Mouse (Mus musculus) intestine, postnatal 0 days (tissue): ENCODE measurements around the gene S100b. TPM values are rescaled to one million over a fixed set of nuclear protein-coding genes. Genes with fewer than 3 reads are reported as not detected.

Experiments
- ATAC-seq: fragments of 200-750 bp; cut with Nextera tagmentation; 2 replicates; pipeline ENCODE4 v1.8.0; 2017; ENCODE audit warnings: mild to moderate bottlenecking, moderate TSS enrichment, moderate library complexity
- H3K27ac ChIP-seq: fragments of 300-500 bp; sonication (generic); 2 replicates; pipeline ENCODE4 v1.5.1; 2014; ENCODE audit warnings: mild to moderate bottlenecking, low read depth, low read length, moderate library complexity
- H3K27me3 ChIP-seq: fragments of 300-500 bp; sonication (generic); replicated peaks from 2 replicates; pipeline ENCODE4 v1.6.1; 2014; ENCODE audit warnings: low read length, mixed read lengths; ENCODE audit not compliant: control insufficient read depth, insufficient read depth
- H3K36me3 ChIP-seq: fragments of 300-500 bp; sonication (generic); 2 replicates; pipeline ENCODE4 v1.6.1; 2014; ENCODE audit warnings: mild to moderate bottlenecking, moderate library complexity; ENCODE audit not compliant: control insufficient read depth, insufficient read depth
- H3K4me1 ChIP-seq: fragments of 300-500 bp; sonication (generic); replicated peaks from 2 replicates; pipeline ENCODE4 v1.6.1; 2014; ENCODE audit warnings: antibody characterized with exemption, low read length, mixed read lengths; ENCODE audit not compliant: control insufficient read depth, insufficient read depth
- H3K4me2 ChIP-seq: fragments of 300-500 bp; sonication (generic); replicated peaks from 2 replicates; pipeline ENCODE4 v1.6.1; 2014; ENCODE audit warnings: low read depth, mild to moderate bottlenecking, moderate library complexity
- H3K4me3 ChIP-seq: fragments of 300-500 bp; sonication (generic); 2 replicates; pipeline ENCODE4 v1.5.1; 2014; ENCODE audit warnings: low read depth, low read length
- H3K9ac ChIP-seq: fragments of 300-500 bp; sonication (generic); 2 replicates; pipeline ENCODE4 v1.6.1; 2014; ENCODE audit warnings: mild to moderate bottlenecking, low read depth, low read length
- H3K9me3 ChIP-seq: fragments of 300-500 bp; sonication (generic); 2 replicates; pipeline ENCODE4 v1.6.1; 2016; ENCODE audit warnings: mixed run types; ENCODE audit not compliant: control insufficient read depth
- CTCF ChIP-seq: sonication (generic); IDR thresholded peaks from 2 replicates; pipeline ENCODE4 v1.5.1; 2016; ENCODE audit warnings: low read depth, mild to moderate bottlenecking, control low read depth, antibody characterized with exemption, moderate library complexity
- WGBS: fragments of 180-500 bp; shearing (Covaris S2); extraction: QIAGEN DNeasy Blood & Tissue Kit; methylation state at CpG from one replicate; pipeline ENCODE4 v1.1.7; 2014; 5-methylcytosine and 5-hydroxymethylcytosine counted together
- polyA plus RNA-seq: library from polyadenylated mRNA; unstranded; fragments of >200 nt; fragmentation: Nextera tagmentation; extraction: Ambion mirVana; gene quantifications from 2 replicates; pipeline ENCODE4 v1.2.1, GENCODE M21; 2015

S100b gene
- polyA plus RNA-seq, 1 experiment from 2014 or later: 5.9 TPM

DNA sequence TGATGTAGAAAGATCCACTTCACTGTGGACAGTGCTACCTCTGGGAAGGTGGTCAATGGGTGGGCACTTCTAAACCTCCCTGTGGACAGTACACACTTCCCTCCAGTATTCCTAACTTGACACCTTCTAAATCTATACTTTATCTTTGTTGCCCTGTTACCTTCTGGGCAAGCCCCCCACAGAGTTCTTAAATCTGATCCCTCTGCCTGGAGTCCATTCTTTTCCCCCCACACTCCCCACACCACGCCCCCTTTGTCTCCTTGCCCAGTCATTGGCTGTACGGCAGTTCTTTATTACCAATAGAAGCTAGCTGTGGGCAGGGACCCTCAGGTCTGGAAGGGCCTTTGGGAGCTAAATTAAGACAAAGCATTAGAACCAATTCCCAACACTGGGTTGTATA lies 8.5 kb upstream of the S100b start:
- Histone ChIP-seq H3K9me3 (no peaks in the 10 kb centered on the region), H3K4me3 (no peak overlapping the region), H3K36me3 (no peaks in the 10 kb centered on the region), H3K27me3 (no peaks in the 10 kb centered on the region), H3K4me2 (no peak overlapping the region), H3K4me1 (no peaks in the 10 kb centered on the region), H3K27ac (no peak overlapping the region), H3K9ac (no peak overlapping the region)
- no peak for ATAC-seq
- TF ChIP-seq CTCF: no peak
- 85% methylated on average over 2 of the region's 2 CpGs for WGBS

DNA sequence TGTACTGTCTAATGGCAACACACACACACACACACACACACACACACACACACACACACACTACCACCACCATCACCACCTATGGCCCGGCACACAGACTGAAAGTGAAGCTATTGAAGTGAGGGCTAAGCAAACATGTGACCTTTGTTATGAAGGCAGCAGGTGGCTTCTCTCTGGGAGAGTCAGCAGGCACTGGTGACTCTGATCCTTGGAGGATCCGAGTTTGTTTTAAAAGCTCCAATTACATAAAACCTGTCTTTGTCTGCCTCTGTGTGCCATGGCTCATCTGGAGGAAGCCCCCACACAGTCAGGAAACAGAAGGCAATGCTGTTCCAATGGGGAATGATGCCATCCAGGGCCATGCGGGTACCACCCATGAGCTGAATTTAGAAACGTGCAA lies 7.1 kb upstream of the S100b start:
- Histone ChIP-seq H3K4me3 (no peak overlapping the region), H3K27ac (no peak overlapping the region), H3K4me2 (no peak overlapping the region), H3K4me1 (no peaks in the 10 kb centered on the region), H3K27me3 (no peaks in the 10 kb centered on the region), H3K9ac (no peak overlapping the region), H3K9me3 (no peaks in the 10 kb centered on the region), H3K36me3 (no peaks in the 10 kb centered on the region)
- 0 out of 2 replicates have a peak, but pooled peaks have one; percentile 45 for ATAC-seq
- no peak for TF ChIP-seq CTCF
- WGBS: 37% methylated on average over 4 of the region's 4 CpGs

DNA sequence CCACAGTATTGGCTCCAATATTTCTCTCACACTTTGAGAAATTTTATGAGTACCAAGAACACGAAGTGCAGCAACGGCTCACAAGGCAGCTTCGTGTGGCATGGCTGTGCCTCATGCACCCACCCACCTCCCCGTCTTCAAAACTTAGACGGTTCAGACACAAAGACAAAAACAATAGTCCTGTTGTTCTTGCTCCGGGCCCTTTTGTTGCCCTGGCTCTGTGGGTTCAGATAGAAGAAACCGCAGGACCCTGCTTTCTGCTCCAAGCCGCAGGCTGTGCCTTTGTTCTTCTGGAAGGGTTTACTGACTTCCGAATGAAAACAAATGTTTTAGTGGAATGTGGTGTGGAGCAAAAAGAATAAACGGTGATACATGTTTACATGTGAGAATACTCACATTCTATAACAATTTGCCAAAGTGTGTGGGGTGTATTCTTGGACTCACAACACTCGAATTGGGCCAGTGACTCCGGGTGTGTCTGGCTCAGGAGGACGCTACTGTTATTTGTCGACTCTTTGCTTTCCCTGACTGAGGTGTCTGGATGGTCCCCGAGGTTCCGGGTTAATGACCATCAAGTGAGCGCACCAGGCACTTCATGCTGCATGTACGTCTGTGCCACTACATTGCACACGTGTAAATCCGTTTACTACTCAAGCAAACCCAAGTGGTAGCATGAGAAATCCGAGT lies 5.5 kb upstream of the S100b start:
- Histone ChIP-seq H3K4me3 (no peak overlapping the region), H3K9me3 (no peaks in the 10 kb centered on the region), H3K27ac (no peak overlapping the region), H3K4me1 (no peaks in the 10 kb centered on the region), H3K9ac (no peak overlapping the region), H3K4me2 (no peak overlapping the region), H3K27me3 (no peaks in the 10 kb centered on the region), H3K36me3 (no peaks in the 10 kb centered on the region)
- TF ChIP-seq CTCF: no peak
- ATAC-seq: no peak
- WGBS: 66% methylated on average over 21 of the region's 21 CpGs

DNA sequence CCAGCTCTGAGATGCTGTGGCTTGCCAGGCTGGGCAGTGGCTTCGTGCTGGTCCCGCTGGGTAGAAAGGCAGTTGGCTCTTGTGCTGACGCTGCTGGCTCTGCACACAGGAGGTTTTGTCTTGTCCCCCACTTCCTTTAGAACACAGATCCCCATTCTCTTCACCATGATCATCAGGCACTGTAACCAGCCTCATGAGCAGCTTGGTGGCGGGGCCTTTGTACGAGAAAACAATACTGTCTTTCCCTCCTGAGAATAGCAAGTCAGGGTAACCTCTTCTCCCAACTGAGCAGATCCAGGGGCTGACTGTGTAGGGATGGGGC lies 5.0 kb upstream of the S100b start:
- H3K27me3 ChIP-seq: no peaks in the 10 kb centered on the region
- H3K4me3 ChIP-seq: no peak overlapping the region
- H3K36me3 ChIP-seq: no peaks in the 10 kb centered on the region
- H3K9ac ChIP-seq: no peak overlapping the region
- H3K4me2 ChIP-seq: no peak overlapping the region
- no peak for ATAC-seq
- 90% methylated on average over 5 of the region's 5 CpGs for WGBS
- peaks cover 1% of the 10 kb centered on the region; the same call in 1 of the 2 replicates for H3K4me1 ChIP-seq
- no peak for TF ChIP-seq CTCF
- H3K27ac ChIP-seq: no peak overlapping the region
- no peaks in the 10 kb centered on the region for H3K9me3 ChIP-seq

DNA sequence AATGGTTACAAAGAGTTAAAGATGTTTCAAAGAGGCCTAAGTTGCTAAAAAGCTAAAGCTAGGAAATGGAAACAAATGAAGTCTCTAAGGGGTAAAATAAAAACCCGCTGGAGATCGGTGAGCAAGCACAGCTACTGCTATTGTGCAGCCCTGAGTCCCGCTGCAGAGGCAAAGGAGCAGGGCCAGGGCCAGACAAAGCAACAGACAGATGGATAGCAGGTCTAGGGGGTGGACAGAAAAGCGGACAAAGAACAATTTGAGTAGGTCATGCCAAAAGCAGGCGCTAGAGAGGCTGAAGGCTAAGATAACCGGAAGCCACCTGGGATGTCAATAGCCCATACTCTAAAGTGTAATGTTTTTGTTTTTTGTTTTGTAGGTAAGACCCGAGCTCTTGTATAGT lies 2.8 kb upstream of the S100b start:
- Histone ChIP-seq H3K27ac (no peak overlapping the region), H3K4me3 (no peak overlapping the region), H3K4me2 (no peak overlapping the region), H3K9ac (no peak overlapping the region), H3K9me3 (no peaks in the 10 kb centered on the region), H3K27me3 (no peaks in the 10 kb centered on the region), H3K36me3 (no peaks in the 10 kb centered on the region), H3K4me1 (peaks cover 8% of the 10 kb centered on the region; the same call in 1 of the 2 replicates)
- TF ChIP-seq CTCF: no peak
- WGBS: 84% methylated on average over 7 of the region's 7 CpGs
- ATAC-seq: no peak

DNA sequence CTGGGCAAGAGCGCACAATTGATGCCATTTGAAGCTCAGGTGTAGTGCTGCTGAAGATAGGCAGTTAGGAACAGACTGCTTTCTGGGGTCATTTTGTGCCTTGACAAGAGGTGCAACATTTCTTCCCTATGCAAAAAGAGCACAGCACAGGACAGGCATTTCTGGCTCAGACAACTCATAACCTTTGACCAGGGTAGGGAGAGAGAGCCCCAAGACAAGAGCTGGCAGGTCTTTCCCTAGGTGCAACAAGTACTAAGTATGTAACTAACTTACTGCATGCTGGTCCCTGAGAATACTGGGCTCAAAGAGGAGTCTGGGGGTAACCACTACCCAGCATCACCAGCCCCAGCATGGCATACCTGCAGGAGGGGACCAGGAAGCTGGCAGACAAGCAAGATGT lies 574 bp upstream of the S100b start:
- Histone ChIP-seq H3K9me3 (no peaks in the 10 kb centered on the region), H3K9ac (no peak overlapping the region), H3K4me1 (peaks cover 8% of the 10 kb centered on the region; the same call in 1 of the 2 replicates), H3K36me3 (no peaks in the 10 kb centered on the region; the same call in 1 of the 2 replicates), H3K4me3 (no peak overlapping the region), H3K27ac (peak overlapping the region; percentile 46; the same call in 1 of the 2 replicates), H3K4me2 (no peak overlapping the region), H3K27me3 (no peaks in the 10 kb centered on the region)
- ATAC-seq: no peak
- no peak for TF ChIP-seq CTCF
- WGBS: 96% methylated on average over 1 of the region's 1 CpGs

DNA sequence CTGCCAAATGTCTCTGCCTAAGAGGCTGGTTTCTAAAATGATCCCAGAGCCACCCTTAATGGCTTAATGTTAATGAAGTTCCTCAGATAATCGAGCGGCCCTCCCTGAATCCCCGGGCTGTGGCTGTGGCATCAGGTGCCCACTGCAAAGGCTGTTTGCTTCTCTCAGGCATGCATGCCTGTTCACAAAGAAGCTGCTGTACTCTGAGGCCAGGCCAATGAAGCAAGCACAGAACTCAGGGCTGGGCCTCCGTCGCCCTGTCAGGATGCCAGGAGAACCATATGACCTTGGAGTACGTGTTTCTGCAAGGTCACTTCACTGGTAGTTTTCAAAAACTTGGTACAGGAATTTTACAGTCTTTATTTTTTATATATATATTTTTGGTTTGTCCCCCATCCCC lies 2.0 kb downstream of the S100b start:
- H3K27me3 ChIP-seq: no peaks in the 10 kb centered on the region
- no peaks in the 10 kb centered on the region for H3K9me3 ChIP-seq
- H3K36me3 ChIP-seq: no peaks in the 10 kb centered on the region; the same call in 1 of the 2 replicates
- H3K4me3 ChIP-seq: no peak overlapping the region
- TF ChIP-seq CTCF: no peak
- H3K9ac ChIP-seq: no peak overlapping the region
- no peak overlapping the region for H3K27ac ChIP-seq
- H3K4me1 ChIP-seq: peaks cover 8% of the 10 kb centered on the region; the same call in 1 of the 2 replicates
- no peak for ATAC-seq
- H3K4me2 ChIP-seq: no peak overlapping the region
- WGBS: 74% methylated on average over 6 of the region's 6 CpGs
